Mouse (Mus musculus) layer of hippocampus, postnatal 36 days (tissue): ENCODE data around the gene Pfn5. TPM values are rescaled to one million over a fixed set of nuclear protein-coding genes. Genes with fewer than 3 reads are reported as not detected.
"Not testable (repeated sequence)": the region's sequence is repeated elsewhere in the genome, so short reads cannot be mapped to it uniquely, and the experiment has no call there.

ENCODE experiments used
- DNase-seq, 2 experiments: peaks; one replicate each; pipeline ENCODE4 v3.0.0; 2022
- total RNA-seq, 2 experiments: library from RNA; stranded (reverse); gene quantifications; 2 replicates each; pipeline ENCODE4 v1.2.3; 2021

Gene Pfn5
- total RNA-seq = not detected

GRCm38 (mm10) chrX:95557887-95558286 lies at the start of gene Pfn5, which contains the start of gene Asb12:
TSS of gene Pfn5 (plus strand) at chrX:95558104.
TSS of gene Asb12 (minus strand) at chrX:95557987.
- DNase-seq = no peak

- no peak for DNase-seq
Measured at GRCm38 (mm10) chrX:95523883-95524282, 34.0 kb upstream of the Pfn5 start.

- DNase-seq = no peak
Measured at GRCm38 (mm10) chrX:95525166-95525565, 32.7 kb upstream of the Pfn5 start.

- not testable (repeated sequence) for DNase-seq
Measured at GRCm38 (mm10) chrX:95535493-95535892, 22.4 kb upstream of the Pfn5 start.

GRCm38 (mm10) chrX:95554321-95554720 lies 3.6 kb upstream of the Pfn5 start:
- DNase-seq = no peak

GRCm38 (mm10) chrX:95600609-95601008 lies 42.7 kb downstream of the Pfn5 start:
- DNase-seq = no peak

Other genes starting within 250 kb of the Pfn5 start
- 1 to 10 TPM; 5.3 to 5.8 TPM for gene Amer1, start 113.2 kb upstream of the Pfn5 start, total RNA-seq
- gene Asb12, start 117 bp upstream of the Pfn5 start, total RNA-seq = not detected
- gene Zc4h2, start 100.4 kb downstream of the Pfn5 start, total RNA-seq = 10 to 100 TPM; 19.1 to 22.5 TPM
- 10 to 100 TPM; 39.6 to 40.8 TPM for gene Zc3h12b, start 153.6 kb downstream of the Pfn5 start, total RNA-seq